Mouse (Mus musculus): ENCODE results near the gene Gch1. TPM values are rescaled to one million over a fixed set of nuclear protein-coding genes. Genes with fewer than 3 reads are reported as not detected.
"Not testable (repeated sequence)": the region's sequence is repeated elsewhere in the genome, so short reads cannot be mapped to it uniquely, and the experiment has no call there.

Gene Gch1
- total RNA-seq, 2 experiments from 2014 or later = 2.5 to 2.7 TPM

GRCm38 (mm10) chr14:47170499-47171109 lies 18.6 kb downstream of the Gch1 start:
- DNase-seq (ENCODE audit: low spot score in 2 of 2) = no peak

- no peak for DNase-seq (ENCODE audit: low spot score in 2 of 2)
These were observed 19.4 kb downstream of the Gch1 start for GRCm38 (mm10) chr14:47169677-47170410.

GRCm38 (mm10) chr14:47165741-47166140 lies 23.5 kb downstream of the Gch1 start:
- no peak for DNase-seq (ENCODE audit: low spot score in 2 of 2)

- DNase-seq (ENCODE audit: low spot score in 2 of 2) = no peak
These were observed 24.1 kb downstream of the Gch1 start for GRCm38 (mm10) chr14:47165117-47165516.

GRCm38 (mm10) chr14:47161921-47162427 lies 27.2 kb downstream of the Gch1 start:
- no peak for DNase-seq (ENCODE audit: low spot score in 2 of 2)

GRCm38 (mm10) chr14:47160051-47160640 lies 29.1 kb downstream of the Gch1 start:
- DNase-seq (ENCODE audit: low spot score in 2 of 2) = no peak

- no peak for DNase-seq (ENCODE audit: low spot score in 2 of 2)
These were observed 34.9 kb downstream of the Gch1 start for GRCm38 (mm10) chr14:47154303-47154702.

- no peak for DNase-seq (ENCODE audit: low spot score in 2 of 2)
These were observed 37.9 kb downstream of the Gch1 start for GRCm38 (mm10) chr14:47151306-47151705.

GRCm38 (mm10) chr14:47144326-47144725 lies 44.9 kb downstream of the Gch1 start:
- no peak for DNase-seq (ENCODE audit: low spot score in 2 of 2)

GRCm38 (mm10) chr14:47138853-47139252 lies 50.4 kb downstream of the Gch1 start:
- DNase-seq (ENCODE audit: low spot score in 2 of 2) = no peak

- no peak for DNase-seq (ENCODE audit: low spot score in 2 of 2)
These were observed 52.6 kb downstream of the Gch1 start for GRCm38 (mm10) chr14:47136637-47137036.

GRCm38 (mm10) chr14:47133948-47134347 lies 55.3 kb downstream of the Gch1 start:
- DNase-seq (ENCODE audit: low spot score in 2 of 2) = no peak

- no peak for DNase-seq (ENCODE audit: low spot score in 2 of 2)
These were observed 61.2 kb downstream of the Gch1 start for GRCm38 (mm10) chr14:47127987-47128386.

GRCm38 (mm10) chr14:47117522-47117921 lies 71.7 kb downstream of the Gch1 start:
- no peak for DNase-seq (ENCODE audit: low spot score in 2 of 2)

- DNase-seq (ENCODE audit: low spot score in 2 of 2) = no peak
These were observed 73.0 kb downstream of the Gch1 start for GRCm38 (mm10) chr14:47116062-47116762.

GRCm38 (mm10) chr14:47115154-47115553 lies 74.1 kb downstream of the Gch1 start:
- DNase-seq (ENCODE audit: low spot score in 2 of 2) = no peak

GRCm38 (mm10) chr14:47111341-47111740 lies 77.9 kb downstream of the Gch1 start:
- no peak for DNase-seq (ENCODE audit: low spot score in 2 of 2)

- DNase-seq (ENCODE audit: low spot score in 2 of 2) = not testable (repeated sequence)
These were observed 78.8 kb downstream of the Gch1 start for GRCm38 (mm10) chr14:47110391-47110790.

- no peak for DNase-seq (ENCODE audit: low spot score in 2 of 2)
These were observed 81.8 kb downstream of the Gch1 start for GRCm38 (mm10) chr14:47107461-47107860.

GRCm38 (mm10) chr14:47105755-47106154 lies 83.5 kb downstream of the Gch1 start:
- no peak for DNase-seq (ENCODE audit: low spot score in 2 of 2)

- DNase-seq (ENCODE audit: low spot score in 2 of 2) = no peak
These were observed 84.0 kb downstream of the Gch1 start for GRCm38 (mm10) chr14:47105174-47105557.
